Mouse (Mus musculus): ENCODE data around the gene Cdc37l1. TPM values are rescaled to one million over a fixed set of nuclear protein-coding genes. Genes with fewer than 3 reads are reported as not detected.
A peak's percentile ranks its signal among the peaks of the same experiment; 100 is the strongest.

Cdc37l1 gene
- polyA plus RNA-seq (2015; fragmentation: Nextera tagmentation; extraction: Ambion mirVana): 45.4 and 47.6 TPM in 2 replicates

GRCm38 (mm10) chr19:28990194-28990589 is at the start of gene Cdc37l1:
Gene Cdc37l1, plus strand, starts transcription at chr19:28990352.
- peaks cover 21% of the 10 kb centered on the region for H3K36me3 ChIP-seq
- WGBS: under 1% methylated on average over 37 of the region's 37 CpGs
- peak within 1 kb of the TSS; percentile 89 for H3K9ac ChIP-seq
- H3K9me3 ChIP-seq: no peaks in the 10 kb centered on the region
- peak within 1 kb of the TSS; percentile 79 for H3K4me2 ChIP-seq
- peak within 1 kb of the TSS; percentile 86 for H3K27ac ChIP-seq
- H3K4me1 ChIP-seq: peaks cover 15% of the 10 kb centered on the region
- H3K4me3 ChIP-seq: peak within 1 kb of the TSS; percentile 73
- H3K27me3 ChIP-seq: no peaks in the 10 kb centered on the region
- peak; percentile 96 for ATAC-seq (ENCODE audit: insufficient number of reproducible peaks, insufficient read depth, low FRiP score, low TSS enrichment, low read depth)

DNA sequence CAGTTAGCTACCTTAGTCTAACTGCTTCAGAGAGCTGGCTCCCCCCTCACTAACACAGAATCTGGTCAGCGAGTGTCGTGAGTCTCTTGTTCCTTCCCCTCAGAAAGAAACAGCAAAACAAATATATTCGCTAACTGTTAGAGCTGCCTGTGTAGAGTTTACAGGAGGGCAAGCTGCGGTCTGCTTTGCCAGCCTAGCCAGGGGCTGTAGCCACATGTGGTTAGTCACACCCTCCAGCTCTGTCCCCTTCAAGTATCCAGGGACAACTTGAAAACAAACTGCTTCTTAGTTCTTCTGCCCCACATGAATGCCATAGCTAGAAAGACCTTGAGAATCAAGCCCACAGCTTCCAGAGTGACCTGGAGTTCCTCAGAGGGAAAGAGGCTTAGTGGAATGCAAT is 48.9 kb upstream of the Cdc37l1 start:
- Histone ChIP-seq H3K36me3 (no peaks in the 10 kb centered on the region), H3K27ac (no peak overlapping the region), H3K4me3 (no peak overlapping the region), H3K27me3 (no peaks in the 10 kb centered on the region; the same call in 1 of the 2 replicates), H3K4me2 (no peak overlapping the region), H3K4me1 (no peaks in the 10 kb centered on the region), H3K9me3 (no peaks in the 10 kb centered on the region), H3K9ac (no peak overlapping the region)
- no peak for ATAC-seq (ENCODE audit: insufficient number of reproducible peaks, insufficient read depth, low FRiP score, low TSS enrichment, low read depth)
- 54% methylated on average over 4 of the region's 4 CpGs for WGBS

GRCm38 (mm10) chr19:28946782-28947181 is 43.4 kb upstream of the Cdc37l1 start:
- Histone ChIP-seq H3K36me3 (no peaks in the 10 kb centered on the region), H3K27ac (no peak overlapping the region), H3K4me2 (no peak overlapping the region), H3K4me1 (peaks cover 5% of the 10 kb centered on the region; the same call in 1 of the 2 replicates), H3K27me3 (no peaks in the 10 kb centered on the region), H3K9ac (no peak overlapping the region), H3K4me3 (no peak overlapping the region), H3K9me3 (no peaks in the 10 kb centered on the region)
- no peak for ATAC-seq (ENCODE audit: insufficient number of reproducible peaks, insufficient read depth, low FRiP score, low TSS enrichment, low read depth)
- 30% methylated on average over 4 of the region's 4 CpGs for WGBS

DNA sequence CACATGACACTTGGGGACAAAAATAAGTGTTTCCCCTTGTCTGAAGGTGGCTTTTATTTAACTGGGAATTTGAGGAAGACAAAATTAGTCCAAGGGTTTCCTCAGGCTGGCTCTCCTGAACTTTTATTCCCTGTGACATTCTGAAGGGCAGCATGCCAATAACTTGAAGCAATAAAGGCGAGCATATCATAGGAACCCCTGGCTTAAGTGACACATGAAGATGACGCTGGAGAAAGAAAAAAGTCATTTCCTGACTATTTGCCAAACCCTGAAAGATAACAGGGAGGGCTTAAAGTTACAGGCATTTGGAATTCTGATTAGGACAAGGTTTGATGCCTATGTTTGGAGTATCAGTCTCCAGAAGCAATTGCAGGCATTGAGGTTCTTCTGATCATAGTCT is 42.8 kb upstream of the Cdc37l1 start:
- Histone ChIP-seq H3K9ac (no peak overlapping the region), H3K4me3 (no peak overlapping the region), H3K9me3 (no peaks in the 10 kb centered on the region), H3K4me1 (peaks cover 5% of the 10 kb centered on the region; the same call in 1 of the 2 replicates), H3K4me2 (no peak overlapping the region), H3K27me3 (no peaks in the 10 kb centered on the region), H3K27ac (no peak overlapping the region), H3K36me3 (no peaks in the 10 kb centered on the region)
- no peak for ATAC-seq (ENCODE audit: insufficient number of reproducible peaks, insufficient read depth, low FRiP score, low TSS enrichment, low read depth)
- 40% methylated on average over 2 of the region's 2 CpGs for WGBS

- Histone ChIP-seq H3K27ac (no peak overlapping the region), H3K4me1 (peaks cover 5% of the 10 kb centered on the region; the same call in 1 of the 2 replicates), H3K36me3 (no peaks in the 10 kb centered on the region), H3K9me3 (no peaks in the 10 kb centered on the region), H3K4me3 (no peak overlapping the region), H3K4me2 (no peak overlapping the region), H3K27me3 (no peaks in the 10 kb centered on the region), H3K9ac (no peak overlapping the region)
- WGBS: 76% methylated on average over 5 of the region's 5 CpGs
- no peak for ATAC-seq (ENCODE audit: insufficient number of reproducible peaks, insufficient read depth, low FRiP score, low TSS enrichment, low read depth)
These were observed 38.9 kb upstream of the Cdc37l1 start for GRCm38 (mm10) chr19:28951251-28951650.

DNA sequence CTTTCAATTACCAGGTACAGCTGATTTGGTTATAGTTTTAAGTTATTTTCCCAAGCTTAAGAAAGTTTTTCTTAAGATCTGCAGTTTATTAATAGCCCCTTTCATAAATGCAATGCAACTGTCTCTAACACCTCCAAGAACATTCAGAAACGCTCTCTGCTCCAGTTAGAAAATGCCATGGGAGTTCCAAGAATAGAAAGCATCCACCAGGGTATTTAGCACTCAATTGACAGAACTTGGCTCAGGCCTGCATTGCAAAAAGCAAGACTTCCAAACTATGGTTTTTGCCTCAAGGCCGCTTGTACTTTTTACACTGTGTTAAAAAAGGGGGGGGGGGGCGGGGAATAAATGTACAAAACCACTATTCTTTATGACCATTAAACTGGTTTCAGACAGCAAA is 27.0 kb upstream of the Cdc37l1 start:
- H3K27me3 ChIP-seq: peaks cover 15% of the 10 kb centered on the region
- H3K9ac ChIP-seq: no peak overlapping the region
- H3K27ac ChIP-seq: no peak overlapping the region
- H3K9me3 ChIP-seq: no peaks in the 10 kb centered on the region
- ATAC-seq (ENCODE audit: insufficient number of reproducible peaks, insufficient read depth, low FRiP score, low TSS enrichment, low read depth): no peak
- peak overlapping the region; percentile 95 for H3K4me2 ChIP-seq
- H3K4me3 ChIP-seq: peak overlapping the region; percentile 81
- H3K36me3 ChIP-seq: no peaks in the 10 kb centered on the region
- WGBS: 37% methylated on average over 3 of the region's 3 CpGs
- peaks cover 19% of the 10 kb centered on the region for H3K4me1 ChIP-seq

GRCm38 (mm10) chr19:28963513-28963841 is 26.7 kb upstream of the Cdc37l1 start:
- H3K9me3 ChIP-seq: no peaks in the 10 kb centered on the region
- peak overlapping the region; percentile 81 for H3K4me3 ChIP-seq
- peak overlapping the region; percentile 95 for H3K4me2 ChIP-seq
- WGBS: 0% methylated on average over 4 of the region's 4 CpGs
- H3K27me3 ChIP-seq: peaks cover 15% of the 10 kb centered on the region
- H3K27ac ChIP-seq: no peak overlapping the region
- peaks cover 21% of the 10 kb centered on the region for H3K4me1 ChIP-seq
- ATAC-seq (ENCODE audit: insufficient number of reproducible peaks, insufficient read depth, low FRiP score, low TSS enrichment, low read depth): no peak
- H3K36me3 ChIP-seq: no peaks in the 10 kb centered on the region
- H3K9ac ChIP-seq: peak overlapping the region; percentile 84

DNA sequence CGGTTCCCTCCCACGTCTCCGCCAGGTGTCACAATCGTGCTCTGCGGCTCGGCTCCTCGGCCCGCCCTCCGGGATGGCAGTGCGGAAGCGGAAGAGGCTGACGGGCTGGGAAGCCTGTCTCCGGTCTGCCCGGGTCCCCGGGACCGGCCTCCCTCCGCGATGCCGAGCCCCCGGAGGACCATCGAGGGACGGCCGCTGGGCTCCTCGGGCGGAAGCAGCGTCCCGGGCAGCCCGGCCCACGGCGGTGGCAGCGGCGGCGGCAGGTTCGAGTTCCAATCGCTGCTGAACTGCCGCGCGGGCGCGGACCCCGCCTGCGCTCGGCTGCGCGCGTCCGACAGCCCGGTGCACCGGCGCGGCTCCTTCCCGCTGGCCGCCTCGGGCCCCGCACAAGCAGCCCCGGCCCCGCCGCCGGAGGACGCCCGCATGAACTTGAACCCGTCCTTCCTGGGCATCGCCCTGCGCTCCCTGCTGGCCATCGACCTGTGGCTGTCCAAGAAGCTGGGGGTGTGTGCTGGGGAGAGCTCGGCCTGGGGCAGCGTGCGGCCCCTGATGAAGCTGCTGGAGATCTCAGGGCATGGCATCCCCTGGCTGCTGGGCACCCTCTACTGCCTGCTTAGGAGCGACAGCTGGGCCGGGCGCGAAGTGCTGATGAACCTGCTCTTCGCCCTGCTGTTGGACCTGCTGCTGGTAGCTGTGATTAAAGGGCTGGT is 26.2 kb upstream of the Cdc37l1 start, which contains the start of gene Plpp6:
Gene Plpp6, plus strand, starts transcription at position 112 of the 710 bp plus-strand sequence.
- peak within 1 kb of the TSS; percentile 95 for H3K4me2 ChIP-seq
- peaks cover 21% of the 10 kb centered on the region for H3K4me1 ChIP-seq
- no peaks in the 10 kb centered on the region for H3K36me3 ChIP-seq
- H3K4me3 ChIP-seq: peak within 1 kb of the TSS; percentile 81
- H3K27ac ChIP-seq: no peak within 1 kb of the TSS
- H3K9ac ChIP-seq: peak within 1 kb of the TSS; percentile 84
- peak; percentile 82; the same call in 1 of the 2 replicates for ATAC-seq (ENCODE audit: insufficient number of reproducible peaks, insufficient read depth, low FRiP score, low TSS enrichment, low read depth)
- WGBS: under 1% methylated on average over 70 of the region's 73 CpGs
- peaks cover 15% of the 10 kb centered on the region for H3K27me3 ChIP-seq
- H3K9me3 ChIP-seq: no peaks in the 10 kb centered on the region

DNA sequence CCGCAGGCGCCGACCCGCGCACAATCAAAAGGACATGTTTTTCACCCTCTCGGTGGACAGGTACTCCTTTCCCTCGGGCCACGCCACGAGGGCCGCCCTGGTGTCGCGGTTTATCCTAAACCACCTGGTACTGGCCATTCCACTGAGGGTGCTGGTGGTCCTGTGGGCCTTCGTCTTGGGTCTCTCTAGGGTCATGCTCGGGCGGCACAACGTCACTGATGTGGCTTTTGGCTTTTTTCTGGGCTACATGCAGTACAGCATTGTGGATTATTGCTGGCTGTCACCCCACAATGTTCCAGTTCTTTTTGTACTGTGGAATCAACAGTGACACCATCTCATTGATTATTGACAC is 25.6 kb upstream of the Cdc37l1 start:
- Histone ChIP-seq H3K4me3 (peak overlapping the region; percentile 81), H3K27me3 (peaks cover 15% of the 10 kb centered on the region), H3K36me3 (no peaks in the 10 kb centered on the region), H3K4me1 (peaks cover 21% of the 10 kb centered on the region), H3K4me2 (peak overlapping the region; percentile 95), H3K9ac (peak overlapping the region; percentile 84), H3K27ac (no peak overlapping the region), H3K9me3 (no peaks in the 10 kb centered on the region)
- 5% methylated on average over 16 of the region's 16 CpGs for WGBS
- 0 out of 2 replicates have a peak, but pooled peaks have one; percentile 52 for ATAC-seq (ENCODE audit: insufficient number of reproducible peaks, insufficient read depth, low FRiP score, low TSS enrichment, low read depth)

GRCm38 (mm10) chr19:28967652-28968051 is 22.5 kb upstream of the Cdc37l1 start, which contains the start of gene 4430402I18Rik:
Gene 4430402I18Rik, minus strand, starts transcription at chr19:28967800.
- no peak within 1 kb of the TSS for H3K9ac ChIP-seq
- H3K27ac ChIP-seq: no peak within 1 kb of the TSS
- no peak within 1 kb of the TSS for H3K4me3 ChIP-seq
- no peaks in the 10 kb centered on the region for H3K9me3 ChIP-seq
- no peak for ATAC-seq (ENCODE audit: insufficient number of reproducible peaks, insufficient read depth, low FRiP score, low TSS enrichment, low read depth)
- peaks cover 21% of the 10 kb centered on the region for H3K4me1 ChIP-seq
- peak within 1 kb of the TSS; percentile 22; the same call in 1 of the 2 replicates for H3K4me2 ChIP-seq
- 8% methylated on average over 11 of the region's 11 CpGs for WGBS
- H3K27me3 ChIP-seq: peaks cover 7% of the 10 kb centered on the region; the same call in 1 of the 2 replicates
- H3K36me3 ChIP-seq: no peaks in the 10 kb centered on the region

GRCm38 (mm10) chr19:28968178-28968577 is 22.0 kb upstream of the Cdc37l1 start:
- no peaks in the 10 kb centered on the region for H3K9me3 ChIP-seq
- peaks cover 21% of the 10 kb centered on the region for H3K4me1 ChIP-seq
- H3K27ac ChIP-seq: no peak overlapping the region
- peaks cover 5% of the 10 kb centered on the region; the same call in 1 of the 2 replicates for H3K27me3 ChIP-seq
- ATAC-seq (ENCODE audit: insufficient number of reproducible peaks, insufficient read depth, low FRiP score, low TSS enrichment, low read depth): no peak
- no peak overlapping the region for H3K4me3 ChIP-seq
- H3K4me2 ChIP-seq: no peak overlapping the region
- WGBS: 67% methylated on average over 4 of the region's 4 CpGs
- H3K36me3 ChIP-seq: no peaks in the 10 kb centered on the region
- no peak overlapping the region for H3K9ac ChIP-seq

GRCm38 (mm10) chr19:28969231-28969630 is 20.9 kb upstream of the Cdc37l1 start:
- Histone ChIP-seq H3K9me3 (no peaks in the 10 kb centered on the region), H3K4me1 (peaks cover 19% of the 10 kb centered on the region), H3K4me3 (no peak overlapping the region), H3K36me3 (no peaks in the 10 kb centered on the region), H3K27me3 (peaks cover 5% of the 10 kb centered on the region; the same call in 1 of the 2 replicates), H3K27ac (no peak overlapping the region), H3K9ac (no peak overlapping the region), H3K4me2 (no peak overlapping the region)
- no peak for ATAC-seq (ENCODE audit: insufficient number of reproducible peaks, insufficient read depth, low FRiP score, low TSS enrichment, low read depth)
- WGBS: 83% methylated on average over 5 of the region's 5 CpGs
